Mouse (Mus musculus) MEL (cell line): ENCODE measurements around the gene Comt. TPM values are rescaled to one million over a fixed set of nuclear protein-coding genes. Genes with fewer than 3 reads are reported as not detected.

Experiments
- DNase-seq: peaks from one replicate; pipeline ENCODE4 v3.0.0; 2011; ENCODE audit warnings: low read depth, low spot score
- H3K27ac ChIP-seq: 2 replicates; pipeline ENCODE4 v1.5.1; 2012; ENCODE audit warnings: low read depth, mild to moderate bottlenecking, control low read depth, low read length, moderate library complexity; ENCODE audit not compliant: control insufficient read depth
- H3K27me3 ChIP-seq, 2 experiments: fragments of 150-350 bp in 1 of 2; sonication (generic) in 1 of 2; 2 replicates each; pipeline ENCODE4 v1.6.1; 2012; ENCODE audit warnings: low read length in 2 of 2, mild to moderate bottlenecking in 2 of 2, improper control_type of control experiment in 1 of 2, moderate library complexity in 1 of 2; ENCODE audit not compliant: insufficient read depth in 2 of 2, control insufficient read depth in 1 of 2
- H3K36me3 ChIP-seq, 2 experiments: 2 replicates each; pipeline ENCODE4 v1.6.1; 2012 to 2014; ENCODE audit warnings: low read length in 2 of 2, improper control_type of control experiment in 1 of 2, inconsistent platforms in 1 of 2, mild to moderate bottlenecking in 1 of 2; ENCODE audit not compliant: insufficient read depth in 2 of 2, control insufficient read depth in 1 of 2
- H3K4me1 ChIP-seq, 2 experiments: fragments of 150-350 bp in 1 of 2; sonication (generic) in 1 of 2; 2 replicates each; pipeline ENCODE4 v1.6.1; 2012; ENCODE audit warnings: low read length in 2 of 2, improper control_type of control experiment in 1 of 2, mild to moderate bottlenecking in 1 of 2; ENCODE audit not compliant: insufficient read depth in 2 of 2, control insufficient read depth in 1 of 2
- H3K4me3 ChIP-seq, 2 experiments: fragments of 150-350 bp in 1 of 2; sonication (generic) in 1 of 2; 2 replicates each; pipeline ENCODE4 v1.5.1; 2012; ENCODE audit warnings: low read depth in 2 of 2, low read length in 2 of 2, mild to moderate bottlenecking in 2 of 2, moderate library complexity in 2 of 2, control low read depth in 1 of 2, improper control_type of control experiment in 1 of 2; ENCODE audit not compliant: control insufficient read depth in 1 of 2, insufficient read depth in 1 of 2
- H3K79me2 ChIP-seq: 2 replicates; pipeline ENCODE4 v1.6.1; 2012; ENCODE audit warnings: mild to moderate bottlenecking, low read length, moderate library complexity; ENCODE audit not compliant: control insufficient read depth, poor library complexity, insufficient read depth
- H3K9ac ChIP-seq: 2 replicates; pipeline ENCODE4 v1.6.1; 2012; ENCODE audit warnings: low read depth, mild to moderate bottlenecking, control low read depth, low read length, moderate library complexity; ENCODE audit not compliant: control insufficient read depth, poor library complexity, severe bottlenecking
- H3K9me3 ChIP-seq: fragments of 150-350 bp; sonication (generic); replicated peaks from 2 replicates; pipeline ENCODE4 v1.6.1; 2012; ENCODE audit warnings: mild to moderate bottlenecking, low read length, improper control_type of control experiment, moderate library complexity; ENCODE audit not compliant: insufficient read depth
- CTCF ChIP-seq, 3 experiments: IDR thresholded peaks in 2 of 3; conservative IDR thresholded peaks in 1 of 3; 2 replicates each; pipeline ENCODE4 v1.5.1; 2011 to 2012; ENCODE audit warnings: low read length in 3 of 3, low read depth in 2 of 3, mild to moderate bottlenecking in 2 of 3, improper control_type of control experiment in 1 of 3, inconsistent platforms in 1 of 3, mixed read lengths in 1 of 3, moderate library complexity in 1 of 3; ENCODE audit not compliant: control insufficient read depth in 1 of 3, insufficient read depth in 1 of 3, poor library complexity in 1 of 3, severe bottlenecking in 1 of 3
- E2F4 ChIP-seq: IDR thresholded peaks from 2 replicates; pipeline ENCODE4 v1.6.1; 2011; ENCODE audit warnings: low read depth, low read length, improper control_type of control experiment, borderline replicate concordance
- ELF1 ChIP-seq: IDR thresholded peaks from 2 replicates; pipeline ENCODE4 v1.6.1; 2014; ENCODE audit warnings: low read depth, mild to moderate bottlenecking, inconsistent platforms, low read length, improper control_type of control experiment, moderate library complexity
- ETS1 ChIP-seq: IDR thresholded peaks from 2 replicates; pipeline ENCODE4 v1.6.1; 2012; ENCODE audit warnings: low read depth, mild to moderate bottlenecking, inconsistent platforms, low read length, improper control_type of control experiment, moderate library complexity
- GABPA ChIP-seq: IDR thresholded peaks from 2 replicates; pipeline ENCODE4 v1.6.1; 2012; ENCODE audit warnings: low read depth, mild to moderate bottlenecking, inconsistent platforms, low read length, improper control_type of control experiment, moderate library complexity
- MAFK ChIP-seq: IDR thresholded peaks from 2 replicates; pipeline ENCODE4 v1.6.1; 2011; ENCODE audit warnings: low read depth, mild to moderate bottlenecking, low read length, improper control_type of control experiment, borderline replicate concordance
- MAX ChIP-seq: IDR thresholded peaks from 2 replicates; pipeline ENCODE4 v1.6.1; 2011; ENCODE audit warnings: low read length, improper control_type of control experiment
- MEF2A ChIP-seq: IDR thresholded peaks from 2 replicates; pipeline ENCODE4 v1.6.1; 2014; ENCODE audit warnings: low read depth, mild to moderate bottlenecking, inconsistent platforms, low read length, improper control_type of control experiment; ENCODE audit not compliant: poor library complexity, insufficient replicate concordance, severe bottlenecking; ENCODE audit errors: extremely low read depth
- MYB ChIP-seq: IDR thresholded peaks from 2 replicates; pipeline ENCODE4 v1.6.1; 2011; ENCODE audit warnings: mild to moderate bottlenecking, low read depth, low read length, improper control_type of control experiment
- POLR2A ChIP-seq, 2 experiments: IDR thresholded peaks; 2 replicates each; pipeline ENCODE4 v1.6.1; 2011 to 2012; ENCODE audit warnings: low read length in 2 of 2, mild to moderate bottlenecking in 2 of 2, control low read depth in 1 of 2, improper control_type of control experiment in 1 of 2, low read depth in 1 of 2, moderate library complexity in 1 of 2; ENCODE audit not compliant: control insufficient read depth in 1 of 2, insufficient read depth in 1 of 2, poor library complexity in 1 of 2
- POLR2AphosphoS5 ChIP-seq: IDR thresholded peaks from 2 replicates; pipeline ENCODE4 v1.6.1; 2012; ENCODE audit warnings: low read depth, borderline replicate concordance, mild to moderate bottlenecking, inconsistent platforms, low read length, moderate library complexity, mixed read lengths
- RCOR1 ChIP-seq: IDR thresholded peaks from 2 replicates; pipeline ENCODE4 v1.6.1; 2012; ENCODE audit warnings: low read depth, mild to moderate bottlenecking, inconsistent platforms, low read length, improper control_type of control experiment
- SIN3A ChIP-seq: IDR thresholded peaks from 2 replicates; pipeline ENCODE4 v1.6.1; 2012; ENCODE audit warnings: low read length, improper control_type of control experiment, inconsistent platforms
- SMC3 ChIP-seq: IDR thresholded peaks from 2 replicates; pipeline ENCODE4 v1.6.1; 2011; ENCODE audit warnings: low read depth, low read length, improper control_type of control experiment
- TCF12 ChIP-seq: IDR thresholded peaks from 2 replicates; pipeline ENCODE4 v1.6.1; 2014; ENCODE audit warnings: low read depth, mild to moderate bottlenecking, inconsistent platforms, low read length, improper control_type of control experiment, moderate library complexity
- UBTF ChIP-seq: IDR thresholded peaks from 2 replicates; pipeline ENCODE4 v1.6.1; 2012; ENCODE audit warnings: low read depth, mild to moderate bottlenecking, inconsistent platforms, low read length, improper control_type of control experiment, moderate library complexity, borderline replicate concordance; ENCODE audit not compliant: insufficient read depth
- USF1 ChIP-seq: IDR thresholded peaks from 2 replicates; pipeline ENCODE4 v1.6.1; 2014; ENCODE audit warnings: low read depth, mild to moderate bottlenecking, inconsistent platforms, low read length, improper control_type of control experiment, moderate library complexity
- ZKSCAN1 ChIP-seq: IDR thresholded peaks from 2 replicates; pipeline ENCODE4 v1.6.1; 2012; ENCODE audit warnings: low read depth, mild to moderate bottlenecking, inconsistent platforms, low read length, improper control_type of control experiment, moderate library complexity
- ZMIZ1 ChIP-seq: IDR thresholded peaks from 2 replicates; pipeline ENCODE4 v1.6.1; 2012; ENCODE audit warnings: low read depth, mild to moderate bottlenecking, inconsistent platforms, low read length, improper control_type of control experiment, moderate library complexity
- polyA plus RNA-seq, 2 experiments: library from polyadenylated mRNA; stranded (reverse) in 1 of 2; unstranded in 1 of 2; fragments of >175 nt in 1 of 2; fragments of >200 nt in 1 of 2; gene quantifications; 2 replicates each; pipeline versions ENCODE4 v1.2.1 to v1.2.4; 2012; ENCODE audit warnings: low replicate concordance in 2 of 2, low read depth in 1 of 2; ENCODE audit not compliant: insufficient read length in 2 of 2, insufficient read depth in 1 of 2, missing spikeins in 1 of 2
- total RNA-seq: library from RNA; depleted of rRNA; stranded (reverse); fragments of 300-350 nt; gene quantifications from 2 replicates; pipeline ENCODE4 v1.2.3, GENCODE M21; 2012

The Comt gene
- total and polyA plus RNA-seq, 3 experiments = 62.5 to 71.8 TPM; not detected in 1

DNA sequence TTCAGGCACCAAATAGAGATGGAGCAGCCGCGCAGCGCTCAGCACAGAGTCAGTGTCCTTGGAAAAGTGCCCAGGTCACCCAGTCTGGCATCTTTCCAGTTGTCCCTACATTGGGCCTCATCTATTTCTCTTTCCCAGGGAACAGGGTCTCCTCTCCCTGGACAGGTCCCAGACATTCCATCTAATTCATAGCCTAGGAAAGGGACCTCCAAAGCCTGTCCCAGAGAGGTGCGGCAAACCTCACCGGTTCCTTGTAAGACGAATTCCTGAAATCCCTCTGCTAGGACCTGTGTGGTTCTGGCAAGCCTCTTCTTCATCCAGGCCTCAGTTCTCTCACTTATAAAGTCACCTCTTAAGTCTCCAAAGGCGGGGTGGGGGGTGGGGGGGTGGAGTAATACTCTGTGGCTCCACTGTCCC is 31.0 kb downstream of the Comt start:
- no peak for TF ChIP-seq ETS1
- no peak for TF ChIP-seq UBTF
- TF ChIP-seq SMC3 = no peak
- TF ChIP-seq MAX = no peak
- no peak for TF ChIP-seq GABPA
- no peak for TF ChIP-seq ZKSCAN1
- no peak for TF ChIP-seq POLR2A (IDR thresholded peaks at IDR 0.05; ENCODE audit: control insufficient read depth in 1 of 2, insufficient read depth in 1 of 2, low read depth in 1 of 2, low read length in 2 of 2, poor library complexity in 1 of 2)
- no peak for TF ChIP-seq E2F4
- TF ChIP-seq, all 39 proteins: peak for 0
- Histone ChIP-seq H3K36me3 (no peaks in the 10 kb centered on the region), H3K4me1 (peaks cover 3 to 9% of the 10 kb centered on the region in 2 experiments; a peak in 2 of 4 replicates), H3K9ac (no peak overlapping the region), H3K4me3 (no peak overlapping the region), H3K27ac (no peak overlapping the region), H3K9me3 (no peaks in the 10 kb centered on the region), H3K79me2 (no peaks in the 10 kb centered on the region; the same call in 1 of the 2 replicates), H3K27me3 (no peaks in the 10 kb centered on the region)
- no peak for DNase-seq

- TF ChIP-seq RCOR1 = no peak
- no peak for TF ChIP-seq CTCF (IDR thresholded peaks at IDR 0.05 in 2 of 3, conservative IDR thresholded peaks at IDR 0.05 in 1 of 3; ENCODE audit: control insufficient read depth in 1 of 3, insufficient read depth in 1 of 3, low read depth in 2 of 3, low read length in 3 of 3, poor library complexity in 1 of 3, severe bottlenecking in 1 of 3)
- TF ChIP-seq ELF1 = no peak
- TF ChIP-seq MEF2A = no peak
- TF ChIP-seq ZMIZ1 = no peak
- TF ChIP-seq MYB = no peak
- no peak for TF ChIP-seq MAFK
- TF ChIP-seq SIN3A = no peak
- no peak for TF ChIP-seq POLR2AphosphoS5
- no peak for TF ChIP-seq TCF12
- no peak for TF ChIP-seq USF1
- no peak for TF ChIP-seq UBTF
- Histone ChIP-seq H3K4me3 (no peak overlapping the region), H3K9ac (no peak overlapping the region), H3K79me2 (no peaks in the 10 kb centered on the region; the same call in 1 of the 2 replicates), H3K27me3 (no peaks in the 10 kb centered on the region), H3K27ac (no peak overlapping the region), H3K36me3 (no peaks in the 10 kb centered on the region), H3K4me1 (peaks cover 3 to 9% of the 10 kb centered on the region in 2 experiments; a peak in 2 of 4 replicates), H3K9me3 (no peaks in the 10 kb centered on the region)
- DNase-seq = no peak
These were observed 31.7 kb downstream of the Comt start for GRCm38 (mm10) chr16:18394777-18395619.
